Mouse (Mus musculus) layer of hippocampus, postnatal 10 days (tissue): Measurements from ENCODE around the gene Hemk1. TPM values are rescaled to one million over a fixed set of nuclear protein-coding genes. Genes with fewer than 3 reads are reported as not detected.
A peak's percentile ranks its signal among the peaks of the same experiment; 100 is the strongest.

ENCODE experiments used
- DNase-seq, 2 experiments: peaks; one replicate each; pipeline ENCODE4 v3.0.0; 2021; ENCODE audit warnings: low spot score in 2 of 2
- total RNA-seq, 2 experiments: library from RNA; stranded (reverse); gene quantifications; 2 replicates each; pipeline ENCODE4 v1.2.3; 2021

Gene Hemk1
- total RNA-seq, 2 experiments from 2014 or later, result 14.6 to 19.9 TPM

GRCm38 (mm10) chr9:107295616-107296015 is 42.5 kb downstream of the Hemk1 start:
- DNase-seq, result no peak

GRCm38 (mm10) chr9:107294249-107294648 is 43.9 kb downstream of the Hemk1 start:
- peak; percentile 85 to 87 for DNase-seq

GRCm38 (mm10) chr9:107290897-107291296 is 47.3 kb downstream of the Hemk1 start:
- peak; percentile 89 to 90 for DNase-seq

- DNase-seq, result peak; percentile 59 to 61
These were observed 48.7 kb downstream of the Hemk1 start, which contains the start of gene Mapkapk3 for GRCm38 (mm10) chr9:107289211-107290076. TSS of gene Mapkapk3 (minus strand) at chr9:107289877.

- DNase-seq, result no peak
These were observed 49.4 kb downstream of the Hemk1 start for GRCm38 (mm10) chr9:107288711-107289110.

- no peak for DNase-seq
These were observed 50.0 kb downstream of the Hemk1 start for GRCm38 (mm10) chr9:107288105-107288650.

GRCm38 (mm10) chr9:107287294-107287693 is 50.9 kb downstream of the Hemk1 start:
- DNase-seq, result no peak

- DNase-seq, result no peak
These were observed 53.1 kb downstream of the Hemk1 start for GRCm38 (mm10) chr9:107285009-107285408.

- DNase-seq, result no peak
These were observed 55.2 kb downstream of the Hemk1 start for GRCm38 (mm10) chr9:107282951-107283350.

GRCm38 (mm10) chr9:107281241-107281987 is 56.7 kb downstream of the Hemk1 start:
- DNase-seq, result no peak

GRCm38 (mm10) chr9:107280322-107281027 is 57.7 kb downstream of the Hemk1 start:
- DNase-seq, result no peak

- no peak for DNase-seq
These were observed 58.5 kb downstream of the Hemk1 start for GRCm38 (mm10) chr9:107279378-107280321.

GRCm38 (mm10) chr9:107278527-107279377 is 59.4 kb downstream of the Hemk1 start:
- peak; percentile 49 to 65 for DNase-seq

GRCm38 (mm10) chr9:107278126-107278525 is 60.0 kb downstream of the Hemk1 start:
- peak in 1 of 2 experiments; percentile 45 for DNase-seq

GRCm38 (mm10) chr9:107277603-107278002 is 60.5 kb downstream of the Hemk1 start:
- no peak for DNase-seq
